Comparison of ENCODE assay signal across 9 mouse cellular contexts in genomic region chr14:72447141-72448091, GRCm38 (mm10). TPM values are rescaled to one million over a fixed set of nuclear protein-coding genes. Genes with fewer than 3 reads are reported as not detected.
DNase-seq lines count a peak whose midpoint lies in the region; ATAC-seq and TF ChIP-seq lines count a peak whose summit lies in the region.
"Had no signal": no experiment of that assay in that cellular context is flagged by ENCODE, and none has a peak within 500 bp of the region (broad histone marks: within the 10 kb centered on the region; RNA-seq: fewer than 3 reads in every experiment).

No protein-coding gene starts in this region.

- H3K4me2 ChIP-seq in forebrain, postnatal 0 days (ENCODE audit: low read depth): no peak overlapping the region
- H3K4me2 ChIP-seq in midbrain, postnatal 0 days (ENCODE audit: low read depth, low read length, poor library complexity, severe bottlenecking): no peak overlapping the region
- H3K4me2 ChIP-seq: limb, embryonic 15.5 days had no signal

- H3K27me3 ChIP-seq in heart, embryonic 10.5 days (ENCODE audit: insufficient read depth, poor library complexity, severe bottlenecking): peaks cover 7% of the 10 kb centered on the region; the same call in 1 of the 2 replicates
- peaks cover 20% of the 10 kb centered on the region for H3K27me3 ChIP-seq in C2C12 (ENCODE audit: control insufficient read depth, insufficient read depth, insufficient read length)
- no peaks in the 10 kb centered on the region for H3K27me3 ChIP-seq in forebrain, postnatal 0 days (ENCODE audit: insufficient read depth, low read length)
- H3K27me3 ChIP-seq in midbrain, postnatal 0 days (ENCODE audit: insufficient read depth, low read length): no peaks in the 10 kb centered on the region
- H3K27me3 ChIP-seq: limb, embryonic 15.5 days had no signal

- DNase-seq in heart, adult 18-20 months: peak; percentile 29 to 39
- DNase-seq in heart, embryonic 10.5 days (ENCODE audit: low spot score): no peak
- peak; percentile 27 for DNase-seq in adrenal gland, postnatal 36 days
- DNase-seq in forebrain, postnatal 0 days: peak; percentile 41
- DNase-seq in kidney, postnatal 36 days: peak; percentile 27 to 33
- DNase-seq in midbrain, postnatal 0 days (ENCODE audit: low spot score): peak; percentile 32
- no peak for DNase-seq in natural killer cell, adult 2 months (ENCODE audit: low spot score in 2 of 2)

- no peaks in the 10 kb centered on the region for H3K79me3 ChIP-seq in C2C12 (ENCODE audit: low read depth)

- TF ChIP-seq CTCF in C2C12 (IDR thresholded peaks at IDR 0.05; ENCODE audit: control insufficient read depth, insufficient read depth, insufficient read length): peak; percentile 23
- peak; percentile 69 for TF ChIP-seq CTCF in forebrain, postnatal 0 days (IDR thresholded peaks at IDR 0.05; ENCODE audit: low read depth)
- TF ChIP-seq CTCF in midbrain, postnatal 0 days (IDR thresholded peaks at IDR 0.05): peak; percentile 78

- no peak overlapping the region for H3K27ac ChIP-seq in heart, embryonic 10.5 days
- H3K27ac ChIP-seq in forebrain, postnatal 0 days (ENCODE audit: low read depth, low read length): no peak overlapping the region
- no peak overlapping the region for H3K27ac ChIP-seq in midbrain, postnatal 0 days (ENCODE audit: low read depth, low read length)
- H3K27ac ChIP-seq: limb, embryonic 15.5 days had no signal

- no peak overlapping the region for H3K9ac ChIP-seq in forebrain, postnatal 0 days
- H3K9ac ChIP-seq in midbrain, postnatal 0 days (replicated peaks; ENCODE audit: low read length, poor library complexity, severe bottlenecking): no peak overlapping the region
- H3K9ac ChIP-seq: limb, embryonic 15.5 days had no signal

- no peak overlapping the region for H3K4me3 ChIP-seq in heart, embryonic 10.5 days
- no peak overlapping the region for H3K4me3 ChIP-seq in C2C12 (ENCODE audit: insufficient read depth, poor library complexity, severe bottlenecking)
- H3K4me3 ChIP-seq in forebrain, postnatal 0 days (ENCODE audit: low read depth, low read length): no peak overlapping the region
- no peak overlapping the region for H3K4me3 ChIP-seq in midbrain, postnatal 0 days (ENCODE audit: low read depth, low read length)
- H3K4me3 ChIP-seq: limb, embryonic 15.5 days had no signal

- H3K4me1 ChIP-seq in heart, embryonic 10.5 days: no peaks in the 10 kb centered on the region
- H3K4me1 ChIP-seq in forebrain, postnatal 0 days (ENCODE audit: insufficient read depth): no peaks in the 10 kb centered on the region
- H3K4me1 ChIP-seq in midbrain, postnatal 0 days (ENCODE audit: insufficient read depth, low read length): no peaks in the 10 kb centered on the region
- H3K4me1 ChIP-seq: limb, embryonic 15.5 days had no signal

- H3K9me3 ChIP-seq in heart, embryonic 10.5 days: no peaks in the 10 kb centered on the region
- H3K9me3 ChIP-seq in forebrain, postnatal 0 days (ENCODE audit: low read length): no peaks in the 10 kb centered on the region
- no peaks in the 10 kb centered on the region for H3K9me3 ChIP-seq in midbrain, postnatal 0 days (ENCODE audit: low read length)
- H3K9me3 ChIP-seq: limb, embryonic 15.5 days had no signal

- peak; percentile 25; the same call in 1 of the 2 replicates for ATAC-seq in forebrain, postnatal 0 days
- ATAC-seq in midbrain, postnatal 0 days (ENCODE audit: low FRiP score): no peak

- H3ac ChIP-seq in C2C12 (ENCODE audit: control insufficient read depth, insufficient read length, low read depth): no peak overlapping the region

- no peaks in the 10 kb centered on the region for H3K79me2 ChIP-seq in C2C12 (ENCODE audit: control insufficient read depth, insufficient read depth)

- 63% methylated on average over 9 of the region's 9 CpGs for WGBS in heart, embryonic 10.5 days
- WGBS in forebrain, postnatal 0 days: 67% methylated on average over 9 of the region's 9 CpGs
- 59% methylated on average over 9 of the region's 9 CpGs for WGBS in midbrain, postnatal 0 days

- H3K36me3 ChIP-seq in heart, embryonic 10.5 days: no peaks in the 10 kb centered on the region
- H3K36me3 ChIP-seq in C2C12 (ENCODE audit: control insufficient read depth, insufficient read depth): no peaks in the 10 kb centered on the region
- H3K36me3 ChIP-seq in forebrain, postnatal 0 days (ENCODE audit: insufficient read depth): no peaks in the 10 kb centered on the region
- H3K36me3 ChIP-seq in midbrain, postnatal 0 days (ENCODE audit: insufficient read depth, low read length): no peaks in the 10 kb centered on the region
- H3K36me3 ChIP-seq: limb, embryonic 15.5 days had no signal

TF ChIP-seq in C2C12, 6 proteins besides CTCF, POLR2A, EP300 and RAD21:
- TF ChIP-seq MYOD1 (IDR thresholded peaks at IDR 0.05; ENCODE audit: control insufficient read depth, insufficient read length, low read depth) (no peak), MAX (IDR thresholded peaks at IDR 0.05) (no peak), CEBPB (IDR thresholded peaks at IDR 0.05; ENCODE audit: low read depth) (no peak), FOSL1 (IDR thresholded peaks at IDR 0.05; ENCODE audit: insufficient read depth, low read length, poor library complexity, severe bottlenecking) (no peak), USF1 (IDR thresholded peaks at IDR 0.05; ENCODE audit: low read depth) (no peak)

RNA-seq across cellular contexts. Expression of gene Gm9195, which starts 44.2 kb away (rescaled TPM):
- not detected for total RNA-seq in heart, adult 18-20 months (2021)
- not detected in 2 replicates for polyA plus RNA-seq in heart, embryonic 10.5 days (2016; fragmentation: Nextera tagmentation; extraction: Ambion mirVana)
- polyA plus RNA-seq in C2C12 (2012; fragmentation: generic; extraction: Trizol): not detected
- not detected for total RNA-seq in adrenal gland, postnatal 36 days (2021)
- not detected in 2 replicates for total RNA-seq in forebrain, postnatal 0 days (2014; rRNA removed)
- not detected in 2 replicates for polyA plus RNA-seq in forebrain, postnatal 0 days (2015; fragmentation: Nextera tagmentation; extraction: Ambion mirVana)
- total RNA-seq in midbrain, postnatal 0 days (2014; rRNA removed): not detected in 2 replicates
- polyA plus RNA-seq in midbrain, postnatal 0 days (2015; fragmentation: Nextera tagmentation; extraction: Ambion mirVana): not detected in 2 replicates
- polyA plus RNA-seq: limb, embryonic 15.5 days had no signal

Comparison
In these comparisons a context has a peak if more than half of its experiments do, and no peak if none do; other contexts are left out.
1. DNase-seq: peak in heart, adult 18-20 months (2 of 2), adrenal gland, postnatal 36 days (2 of 2), forebrain, postnatal 0 days (single experiment), kidney, postnatal 36 days (2 of 2) and midbrain, postnatal 0 days (single experiment); none in heart, embryonic 10.5 days (single experiment) and natural killer cell, adult 2 months (0 of 2).
2. CTCF ChIP-seq: peak in every context shown above with its lines; median percentile 78 in midbrain, postnatal 0 days; 69 in forebrain, postnatal 0 days; 23 in C2C12.